ENCODE assay signal across 8 mouse cellular contexts in the genomic region with DNA sequence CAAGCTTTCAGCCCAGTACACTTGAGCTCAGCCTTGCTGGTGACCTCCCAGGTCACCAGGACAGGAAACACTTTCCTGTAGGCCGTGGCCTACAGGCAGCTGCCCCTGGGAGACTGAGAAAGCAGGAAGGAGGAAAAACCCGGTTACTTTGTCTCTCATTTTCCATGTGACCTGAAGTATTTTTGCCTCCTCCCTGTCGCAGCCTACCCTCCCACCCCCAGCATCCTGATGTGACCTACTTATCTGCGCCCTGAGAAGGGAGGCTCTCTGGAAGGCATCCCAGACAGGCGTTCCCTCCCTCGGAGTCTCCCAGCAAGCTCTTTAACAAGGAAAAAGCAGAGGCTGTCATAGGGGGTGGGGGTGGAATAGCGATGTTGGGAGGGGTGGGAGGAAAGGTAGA. TPM values are rescaled to one million over a fixed set of nuclear protein-coding genes. Genes with fewer than 3 reads are reported as not detected.
DNase-seq lines count a peak whose midpoint lies in the region; ATAC-seq lines count a peak whose summit lies in the region.

No protein-coding gene starts in this region.

- 21% methylated on average over 7 of the region's 7 CpGs for WGBS in intestine, embryonic 15.5 days

- DNase-seq in cerebellum, adult 11 months = no peak
- DNase-seq in adipocyte (ENCODE audit: low spot score) = peak; percentile 78
- peak; percentile 81 to 89 for DNase-seq in frontal cortex, adult 2 months (ENCODE audit: extremely low spot score in 1 of 2, low spot score in 1 of 2)
- peak; percentile 82 to 85 for DNase-seq in heart, postnatal 14 days
- peak; percentile 72 to 80 for DNase-seq in left cerebral cortex, postnatal 36 days (ENCODE audit: low spot score in 2 of 2)
- DNase-seq in right cerebral cortex, postnatal 10 days (ENCODE audit: low spot score in 2 of 2) = peak; percentile 78 to 87

- H3K4me2 ChIP-seq in intestine, embryonic 15.5 days (replicated peaks) = no peak overlapping the region

- no peaks in the 10 kb centered on the region for H3K27me3 ChIP-seq in intestine, embryonic 15.5 days (replicated peaks)

- H3K4me3 ChIP-seq in intestine, embryonic 15.5 days (replicated peaks) = no peak overlapping the region

- peaks cover 8% of the 10 kb centered on the region for H3K4me1 ChIP-seq in intestine, embryonic 15.5 days (replicated peaks)

- intact Hi-C loops in heart, postnatal 14 days (cut with DNase I) = loop anchor here (2.0 to 5.0 kb wide), 2 partner anchors 52 to 84 kb away; no protein-coding TSS in a partner anchor
- intact Hi-C loops in left cerebral cortex, postnatal 36 days (cut with DNase I) = loop anchor here (2.0 to 5.0 kb wide), 2 partner anchors 70 to 83 kb away; partner anchors contain the start of gene Wnk1

- no peaks in the 10 kb centered on the region for H3K9me3 ChIP-seq in intestine, embryonic 15.5 days

- no peaks in the 10 kb centered on the region for H3K36me3 ChIP-seq in intestine, embryonic 15.5 days

- 0 out of 2 replicates have a peak, but pooled peaks have one; percentile 45 for ATAC-seq in cerebellum, adult (ENCODE audit: insufficient number of reproducible peaks, low FRiP score, low TSS enrichment)
- ATAC-seq in intestine, embryonic 15.5 days = no peak

- H3K27ac ChIP-seq in intestine, embryonic 15.5 days = no peak overlapping the region

- no peak overlapping the region for H3K9ac ChIP-seq in intestine, embryonic 15.5 days

RNA-seq across cellular contexts. Expression of gene Ninj2, which starts 16.0 kb away (rescaled TPM):
- polyA plus RNA-seq in frontal cortex, adult 2 months (2012; rRNA removed) = 3.8 and 4.5 TPM in 2 replicates
- total RNA-seq in heart, postnatal 14 days (2021) = not detected
- total RNA-seq in left cerebral cortex, postnatal 36 days (2021) = 1 to 10 TPM in 1 of 2 experiments, under 1 TPM in 1; 0.66 to 1.8 TPM
- not detected in 2 replicates for polyA plus RNA-seq in intestine, embryonic 15.5 days (2015; fragmentation: Nextera tagmentation; extraction: Ambion mirVana)
